Mouse (Mus musculus) heart, embryonic 15.5 days (tissue): ENCODE results near the gene Trip11. TPM values are rescaled to one million over a fixed set of nuclear protein-coding genes. Genes with fewer than 3 reads are reported as not detected.

Experiments used
- ATAC-seq: fragments of 200-750 bp; cut with Nextera tagmentation; replicated peaks from 2 replicates; pipeline ENCODE4 v1.8.0; 2017; ENCODE audit warnings: low read depth, moderate TSS enrichment; ENCODE audit not compliant: insufficient number of reproducible peaks, insufficient read depth, low FRiP score
- H3K27ac ChIP-seq: fragments of 300-500 bp; sonication (generic); 2 replicates; pipeline ENCODE4 v1.5.1; 2015; ENCODE audit warnings: mild to moderate bottlenecking, inconsistent platforms
- H3K27me3 ChIP-seq: fragments of 300-500 bp; sonication (generic); 2 replicates; pipeline ENCODE4 v1.6.1; 2015; ENCODE audit warnings: inconsistent platforms
- H3K36me3 ChIP-seq: fragments of 300-500 bp; sonication (generic); 2 replicates; pipeline ENCODE4 v1.6.1; 2015; ENCODE audit warnings: mild to moderate bottlenecking, inconsistent platforms
- H3K4me1 ChIP-seq: fragments of 300-500 bp; sonication (generic); replicated peaks from 2 replicates; pipeline ENCODE4 v1.6.1; 2015; ENCODE audit warnings: inconsistent platforms
- H3K4me2 ChIP-seq: fragments of 300-500 bp; sonication (generic); 2 replicates; pipeline ENCODE4 v1.6.1; 2015; ENCODE audit warnings: inconsistent platforms, mild to moderate bottlenecking, moderate library complexity
- H3K4me3 ChIP-seq: fragments of 300-500 bp; sonication (generic); 2 replicates; pipeline ENCODE4 v1.5.1; 2015; ENCODE audit warnings: mild to moderate bottlenecking, inconsistent platforms
- H3K9ac ChIP-seq: fragments of 300-500 bp; sonication (generic); 2 replicates; pipeline ENCODE4 v1.6.1; 2015; ENCODE audit warnings: mild to moderate bottlenecking, inconsistent platforms
- H3K9me3 ChIP-seq: fragments of 300-500 bp; sonication (generic); replicated peaks from 2 replicates; pipeline ENCODE4 v1.6.1; 2016; ENCODE audit warnings: inconsistent platforms
- WGBS: fragments of 180-500 bp; shearing (Covaris S2); methylation state at CpG from one replicate; pipeline ENCODE4 v1.1.7; 2015; ENCODE audit warnings: mixed read lengths; 5-methylcytosine and 5-hydroxymethylcytosine counted together
- polyA plus RNA-seq: library from polyadenylated mRNA; unstranded; fragments of >200 nt; fragmentation: Nextera tagmentation; extraction: Ambion mirVana; gene quantifications from 2 replicates; pipeline ENCODE4 v1.2.1, GENCODE M21; 2015

Gene Trip11
- polyA plus RNA-seq, 1 experiment from 2014 or later: 20.8 TPM

DNA sequence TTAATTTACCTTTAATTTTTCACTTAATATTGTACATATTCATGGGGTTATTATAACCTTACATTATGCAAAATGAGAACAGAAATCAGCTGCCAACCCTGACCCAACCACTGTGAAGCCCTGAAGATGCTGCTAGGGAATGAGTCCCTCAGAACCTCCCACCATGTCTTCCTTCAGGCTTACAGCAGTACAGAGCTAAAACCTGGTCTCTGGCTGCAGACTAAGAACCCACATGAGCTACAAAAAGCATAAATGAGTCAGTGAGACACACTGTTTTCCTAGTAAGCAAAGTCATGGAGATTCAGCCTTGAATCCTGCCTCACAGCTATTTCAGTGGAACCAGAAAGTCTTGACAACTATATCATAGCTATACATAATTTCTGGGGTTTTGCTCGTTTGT is 15.4 kb upstream of the Trip11 start:
- Histone ChIP-seq H3K4me3 (no peak overlapping the region), H3K4me1 (no peaks in the 10 kb centered on the region), H3K9ac (no peak overlapping the region), H3K4me2 (no peak overlapping the region), H3K36me3 (peaks cover 55% of the 10 kb centered on the region), H3K27ac (no peak overlapping the region), H3K9me3 (no peaks in the 10 kb centered on the region), H3K27me3 (no peaks in the 10 kb centered on the region)
- WGBS: 72% methylated on average over 1 of the region's 1 CpGs
- ATAC-seq: no peak

DNA sequence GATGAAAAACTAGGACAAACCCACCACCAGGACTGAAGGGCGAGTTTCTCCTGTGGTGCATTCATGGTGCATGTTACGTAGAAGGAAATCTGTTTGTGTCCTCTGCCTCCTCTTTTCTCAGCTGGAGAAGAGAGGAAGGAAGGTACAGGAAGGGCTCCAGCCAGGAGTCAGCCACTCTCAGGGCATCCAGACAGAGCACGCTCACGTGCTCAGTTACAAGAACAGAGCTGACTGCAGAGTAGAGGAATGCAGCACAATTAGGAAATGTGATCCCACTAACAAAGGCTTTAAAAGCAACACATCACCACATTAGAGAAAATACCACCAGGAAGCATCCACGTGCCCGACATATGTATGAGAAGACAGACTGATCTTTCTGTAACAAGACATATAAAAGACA is 9.2 kb upstream of the Trip11 start:
- Histone ChIP-seq H3K36me3 (peaks cover 22% of the 10 kb centered on the region), H3K9me3 (no peaks in the 10 kb centered on the region), H3K4me3 (no peak overlapping the region), H3K4me2 (no peak overlapping the region), H3K27ac (no peak overlapping the region; the same call in 1 of the 2 replicates), H3K9ac (no peak overlapping the region), H3K4me1 (no peaks in the 10 kb centered on the region), H3K27me3 (no peaks in the 10 kb centered on the region)
- no peak for ATAC-seq
- 70% methylated on average over 6 of the region's 6 CpGs for WGBS

DNA sequence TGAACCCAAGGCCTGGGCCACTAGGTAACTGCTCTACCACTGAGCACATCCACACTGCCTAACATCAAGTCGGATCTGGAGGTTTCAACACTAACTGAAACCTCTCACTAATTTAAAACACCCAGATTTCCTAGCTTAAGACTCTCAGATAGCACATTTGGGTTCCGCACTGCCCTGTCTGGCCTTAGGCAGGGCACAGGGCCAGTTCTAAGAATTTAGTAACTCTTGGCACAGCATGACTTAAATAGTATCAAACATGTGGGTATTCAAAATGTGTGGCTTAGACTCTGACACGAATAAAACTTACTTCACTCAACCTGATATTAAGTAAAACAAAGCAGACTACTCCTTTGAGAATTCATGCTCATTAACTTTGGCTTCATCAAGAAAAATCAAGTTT is 6.8 kb upstream of the Trip11 start:
- Histone ChIP-seq H3K9ac (no peak overlapping the region), H3K9me3 (no peaks in the 10 kb centered on the region), H3K4me2 (no peak overlapping the region), H3K4me1 (no peaks in the 10 kb centered on the region), H3K27ac (no peak overlapping the region), H3K4me3 (no peak overlapping the region), H3K36me3 (peaks cover 8% of the 10 kb centered on the region), H3K27me3 (no peaks in the 10 kb centered on the region)
- 69% methylated on average over 3 of the region's 3 CpGs for WGBS
- no peak for ATAC-seq

- ATAC-seq: no peak
- no peak overlapping the region for H3K4me3 ChIP-seq
- H3K9me3 ChIP-seq: no peaks in the 10 kb centered on the region
- peaks cover under 1% of the 10 kb centered on the region; the same call in 1 of the 2 replicates for H3K36me3 ChIP-seq
- 0 out of 2 replicates have a peak, but pooled peaks cover 4% of the 10 kb centered on the region for H3K4me1 ChIP-seq
- no peak overlapping the region for H3K9ac ChIP-seq
- no peak overlapping the region for H3K27ac ChIP-seq
- no peak overlapping the region for H3K4me2 ChIP-seq
- H3K27me3 ChIP-seq: no peaks in the 10 kb centered on the region
Measured at GRCm38 (mm10) chr12:101917165-101917564, 4.1 kb upstream of the Trip11 start.

GRCm38 (mm10) chr12:101911346-101911745 is 1.7 kb downstream of the Trip11 start:
- peak overlapping the region; percentile 64 for H3K4me2 ChIP-seq
- H3K27me3 ChIP-seq: no peaks in the 10 kb centered on the region
- ATAC-seq: no peak
- 0 out of 2 replicates have a peak overlapping the region, but pooled peaks have one; percentile 83 for H3K9ac ChIP-seq
- H3K4me1 ChIP-seq: peaks cover 20% of the 10 kb centered on the region
- WGBS: 85% methylated on average over 3 of the region's 3 CpGs
- peaks cover 14% of the 10 kb centered on the region for H3K36me3 ChIP-seq
- no peak overlapping the region for H3K27ac ChIP-seq
- H3K9me3 ChIP-seq: no peaks in the 10 kb centered on the region
- peak overlapping the region; percentile 77 for H3K4me3 ChIP-seq

DNA sequence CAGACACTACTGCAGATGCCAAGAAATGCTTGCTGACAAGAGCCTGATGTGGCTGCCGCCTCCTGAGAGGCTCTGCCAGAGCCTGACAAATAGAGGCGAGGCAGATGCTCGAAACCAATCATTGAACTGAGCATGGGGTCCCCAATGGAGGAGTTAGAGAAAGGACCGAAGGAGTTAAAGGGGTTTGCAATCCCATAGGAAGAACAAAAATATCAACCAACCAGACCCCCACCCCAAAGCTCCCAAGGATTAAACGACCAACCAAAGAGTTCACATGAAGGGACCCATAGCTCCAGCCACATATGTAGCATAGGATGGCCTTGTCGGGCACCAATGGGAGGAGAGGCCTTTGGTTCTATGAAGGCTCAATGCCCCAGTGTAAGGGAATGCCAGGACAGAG is 2.7 kb downstream of the Trip11 start:
- Histone ChIP-seq H3K4me3 (no peak overlapping the region), H3K9me3 (no peaks in the 10 kb centered on the region), H3K9ac (no peak overlapping the region), H3K4me2 (no peak overlapping the region), H3K36me3 (peaks cover 15% of the 10 kb centered on the region), H3K27me3 (no peaks in the 10 kb centered on the region), H3K4me1 (peaks cover 20% of the 10 kb centered on the region), H3K27ac (no peak overlapping the region)
- ATAC-seq: no peak
- WGBS: 89% methylated on average over 6 of the region's 6 CpGs

DNA sequence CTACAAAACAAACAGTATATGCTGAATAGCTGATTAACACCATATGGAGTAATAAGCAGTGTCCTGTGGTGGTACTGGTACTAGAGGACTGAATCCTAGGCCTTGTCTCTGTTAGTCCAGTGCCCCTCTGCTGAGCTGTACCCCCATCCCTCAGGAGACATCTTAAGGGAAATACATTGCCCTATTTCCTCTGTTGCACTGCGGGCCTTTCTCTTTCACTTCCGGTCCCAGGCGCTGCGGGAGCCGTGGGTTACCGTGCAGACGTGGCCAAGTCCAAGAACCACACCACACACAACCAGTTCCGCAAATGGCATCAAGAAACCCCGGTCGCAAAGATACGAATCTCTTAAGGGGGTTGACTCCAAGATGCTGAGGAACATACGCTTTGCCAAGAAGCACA is 7.2 kb downstream of the Trip11 start:
- no peaks in the 10 kb centered on the region for H3K9me3 ChIP-seq
- no peak overlapping the region for H3K27ac ChIP-seq
- H3K36me3 ChIP-seq: peaks cover 26% of the 10 kb centered on the region
- no peak overlapping the region for H3K4me3 ChIP-seq
- peaks cover 3% of the 10 kb centered on the region; the same call in 1 of the 2 replicates for H3K4me1 ChIP-seq
- WGBS: 88% methylated on average over 12 of the region's 12 CpGs
- no peak for ATAC-seq
- no peak overlapping the region for H3K9ac ChIP-seq
- no peak overlapping the region for H3K4me2 ChIP-seq
- no peaks in the 10 kb centered on the region for H3K27me3 ChIP-seq

GRCm38 (mm10) chr12:101904906-101905305 is 8.2 kb downstream of the Trip11 start:
- Histone ChIP-seq H3K36me3 (peaks cover 28% of the 10 kb centered on the region), H3K4me1 (no peaks in the 10 kb centered on the region), H3K27ac (no peak overlapping the region), H3K9me3 (no peaks in the 10 kb centered on the region), H3K4me3 (no peak overlapping the region), H3K9ac (no peak overlapping the region), H3K27me3 (no peaks in the 10 kb centered on the region), H3K4me2 (no peak overlapping the region)
- 86% methylated on average over 4 of the region's 4 CpGs for WGBS
- no peak for ATAC-seq

- WGBS: 76% methylated on average over 3 of the region's 3 CpGs
- H3K36me3 ChIP-seq: peaks cover 27% of the 10 kb centered on the region
- no peak for ATAC-seq
Measured at GRCm38 (mm10) chr12:101904170-101904569, 8.9 kb downstream of the Trip11 start.

GRCm38 (mm10) chr12:101899671-101900245 is 13.3 kb downstream of the Trip11 start:
- no peak overlapping the region for H3K9ac ChIP-seq
- H3K4me3 ChIP-seq: no peak overlapping the region
- no peak overlapping the region for H3K27ac ChIP-seq
- no peak overlapping the region for H3K4me2 ChIP-seq
- no peaks in the 10 kb centered on the region for H3K27me3 ChIP-seq
- 60% methylated on average over 2 of the region's 2 CpGs for WGBS
- no peaks in the 10 kb centered on the region for H3K4me1 ChIP-seq
- ATAC-seq: no peak
- H3K9me3 ChIP-seq: no peaks in the 10 kb centered on the region
- peaks cover 11% of the 10 kb centered on the region for H3K36me3 ChIP-seq

More at GRCm38 (mm10) chr12:101904170-101904569, 8.9 kb downstream of the Trip11 start:
- no peaks in the 10 kb centered on the region for H3K27me3 ChIP-seq
- no peak overlapping the region for H3K4me3 ChIP-seq
- H3K9me3 ChIP-seq: no peaks in the 10 kb centered on the region
- no peak overlapping the region for H3K4me2 ChIP-seq
- H3K27ac ChIP-seq: no peak overlapping the region
- H3K9ac ChIP-seq: no peak overlapping the region
- no peaks in the 10 kb centered on the region for H3K4me1 ChIP-seq

DNA sequence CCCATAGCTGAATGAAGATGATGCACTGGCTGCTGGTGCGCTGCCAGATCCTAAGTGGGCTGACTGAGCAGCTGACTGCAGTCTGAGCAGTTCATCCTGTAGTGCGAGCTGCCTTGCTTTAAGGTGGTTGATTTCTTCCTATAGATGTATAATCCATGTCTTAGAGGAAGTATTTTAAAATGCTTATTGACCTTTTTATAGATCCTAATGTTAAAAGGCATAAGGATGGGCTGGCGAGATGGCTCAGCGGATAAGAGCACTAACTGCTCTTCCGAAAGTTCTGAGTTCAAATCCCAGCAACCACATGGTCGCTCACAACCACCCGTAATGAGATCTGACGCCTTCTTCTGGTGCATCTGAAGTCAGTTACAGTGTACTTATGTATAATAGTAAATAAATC is 14.1 kb downstream of the Trip11 start:
- Histone ChIP-seq H3K36me3 (peaks cover 11% of the 10 kb centered on the region), H3K27ac (no peak overlapping the region), H3K9ac (no peak overlapping the region), H3K27me3 (no peaks in the 10 kb centered on the region), H3K4me1 (no peaks in the 10 kb centered on the region), H3K4me3 (no peak overlapping the region), H3K9me3 (no peaks in the 10 kb centered on the region), H3K4me2 (no peak overlapping the region)
- 96% methylated on average over 8 of the region's 8 CpGs for WGBS
- ATAC-seq: no peak

DNA sequence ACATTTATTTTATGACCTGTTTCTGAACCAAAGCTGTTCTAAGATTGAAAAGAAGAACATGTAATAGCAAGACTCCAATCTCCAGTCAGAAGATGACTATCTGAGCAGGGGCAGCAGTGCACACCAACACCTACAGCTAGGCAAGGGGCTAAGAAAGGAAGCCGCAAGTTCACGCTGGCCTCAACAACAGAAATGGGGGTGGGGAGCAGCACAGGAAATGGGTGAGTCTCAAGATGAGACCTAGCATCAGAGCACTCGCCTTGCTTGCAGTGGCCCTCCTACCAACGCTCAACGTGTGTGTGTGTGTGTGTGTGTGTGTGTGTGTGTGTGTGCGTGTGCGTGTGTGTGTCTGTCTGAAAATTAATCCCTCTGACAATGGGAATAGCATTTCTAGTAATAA is 16.0 kb downstream of the Trip11 start:
- H3K36me3 ChIP-seq: peaks cover 25% of the 10 kb centered on the region
- 66% methylated on average over 7 of the region's 7 CpGs for WGBS
- H3K27ac ChIP-seq: no peak overlapping the region
- no peaks in the 10 kb centered on the region for H3K9me3 ChIP-seq
- no peaks in the 10 kb centered on the region for H3K27me3 ChIP-seq
- no peak overlapping the region for H3K4me2 ChIP-seq
- no peak overlapping the region for H3K4me3 ChIP-seq
- H3K4me1 ChIP-seq: no peaks in the 10 kb centered on the region
- no peak for ATAC-seq
- no peak overlapping the region for H3K9ac ChIP-seq
